Mouse (Mus musculus): Measurements from ENCODE around the gene Olfr159. TPM values are rescaled to one million over a fixed set of nuclear protein-coding genes. Genes with fewer than 3 reads are reported as not detected.

The Olfr159 gene
- total and polyA plus RNA-seq, 2 experiments from 2014 or later = not detected

DNA sequence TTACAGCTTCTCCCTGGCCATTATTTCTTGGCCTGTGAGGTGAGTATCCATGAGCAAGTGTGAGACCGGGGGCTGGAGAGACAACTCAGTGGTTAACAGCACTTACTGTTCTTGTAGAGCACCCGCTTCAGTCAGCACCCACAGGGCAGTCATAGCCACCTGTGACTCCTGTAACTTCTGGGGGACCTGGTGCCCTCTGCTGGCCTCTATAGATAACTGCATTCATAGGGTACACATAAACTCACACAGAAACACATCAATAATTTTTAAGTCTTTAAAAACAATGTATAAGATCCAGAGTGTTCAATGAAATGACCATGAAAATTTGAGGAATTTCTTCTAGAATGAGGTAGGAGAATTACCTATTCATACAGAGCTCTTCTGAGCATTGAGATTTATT, 1.4 kb downstream of the Olfr159 start:
- Histone ChIP-seq H3K27me3 (ENCODE audit: control insufficient read depth, insufficient read depth, low read length) (no peaks in the 10 kb centered on the region), H3K4me2 (ENCODE audit: low read depth, low read length) (no peak overlapping the region), H3K4me1 (ENCODE audit: control insufficient read depth, insufficient read depth) (no peaks in the 10 kb centered on the region), H3K36me3 (replicated peaks; ENCODE audit: control insufficient read depth, insufficient read depth, low read length) (no peaks in the 10 kb centered on the region), H3K9ac (replicated peaks; ENCODE audit: low read depth, low read length) (no peak overlapping the region), H3K27ac (ENCODE audit: low read depth) (no peak overlapping the region), H3K9me3 (replicated peaks; ENCODE audit: control insufficient read depth, low read length) (0 out of 2 replicates have a peak, but pooled peaks cover 4% of the 10 kb centered on the region), H3K4me3 (ENCODE audit: low read depth, low read length) (no peak overlapping the region)
- no peak for DNase-seq (ENCODE audit: low spot score)
- TF ChIP-seq CTCF (IDR thresholded peaks at IDR 0.05; ENCODE audit: low read depth) (no peak), EP300 (IDR thresholded peaks at IDR 0.05; ENCODE audit: low read depth) (no peak)
- ATAC-seq (ENCODE audit: insufficient read depth, low read depth) = no peak
- 98% methylated on average over 2 of the region's 2 CpGs for WGBS

DNA sequence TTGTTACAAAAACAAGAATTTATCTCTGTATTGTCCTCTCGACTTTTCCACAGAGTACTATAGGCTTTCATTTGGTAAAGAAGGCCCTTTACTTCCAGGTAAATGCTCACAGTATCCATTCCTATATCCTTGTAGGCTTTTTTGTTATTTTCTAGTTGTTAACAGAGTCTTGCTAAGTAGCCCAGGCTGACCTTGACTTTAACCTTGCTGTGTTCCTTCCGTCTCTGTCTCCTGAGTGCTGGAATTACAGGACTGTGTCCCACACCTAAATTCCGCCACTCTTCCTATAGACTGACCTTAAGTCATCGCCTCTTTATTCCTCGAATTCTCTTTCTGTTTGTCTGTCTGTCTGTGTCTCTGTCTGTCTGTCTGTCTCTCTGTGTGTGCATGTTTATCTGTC, 2.5 kb downstream of the Olfr159 start:
- Histone ChIP-seq H3K36me3 (replicated peaks; ENCODE audit: control insufficient read depth, insufficient read depth, low read length) (no peaks in the 10 kb centered on the region), H3K4me1 (ENCODE audit: control insufficient read depth, insufficient read depth) (no peaks in the 10 kb centered on the region), H3K4me3 (ENCODE audit: low read depth, low read length) (no peak overlapping the region), H3K27ac (ENCODE audit: low read depth) (no peak overlapping the region), H3K9ac (replicated peaks; ENCODE audit: low read depth, low read length) (no peak overlapping the region), H3K4me2 (ENCODE audit: low read depth, low read length) (no peak overlapping the region), H3K9me3 (replicated peaks; ENCODE audit: control insufficient read depth, low read length) (0 out of 2 replicates have a peak, but pooled peaks cover 4% of the 10 kb centered on the region), H3K27me3 (ENCODE audit: control insufficient read depth, insufficient read depth, low read length) (no peaks in the 10 kb centered on the region)
- 64% methylated on average over 5 of the region's 5 CpGs for WGBS
- DNase-seq (ENCODE audit: low spot score) (no peak), ATAC-seq (ENCODE audit: insufficient read depth, low read depth) (no peak)
- no peak for TF ChIP-seq EP300 (IDR thresholded peaks at IDR 0.05; ENCODE audit: low read depth)
- no peak for TF ChIP-seq CTCF (IDR thresholded peaks at IDR 0.05; ENCODE audit: low read depth)

DNA sequence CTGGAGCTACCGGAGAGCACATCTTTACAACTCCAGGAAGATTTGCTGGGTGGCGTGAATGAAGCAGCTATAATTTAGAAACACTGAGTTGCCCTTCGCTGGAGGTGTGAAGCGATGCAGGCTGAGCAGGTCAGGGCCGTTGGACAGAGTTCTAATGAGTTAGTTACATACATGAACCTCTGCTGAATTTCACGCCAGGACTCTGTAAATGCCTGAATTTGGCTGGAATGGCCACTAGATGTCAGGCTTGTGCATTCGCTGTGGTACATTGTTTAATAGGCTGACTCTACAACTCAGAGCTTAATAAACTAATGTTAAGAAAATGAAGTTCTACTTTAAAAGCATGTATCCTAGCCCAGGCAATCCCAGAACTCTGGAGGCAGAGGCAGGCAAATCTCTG, 7.4 kb downstream of the Olfr159 start:
- Histone ChIP-seq H3K4me2 (ENCODE audit: low read depth, low read length) (no peak overlapping the region), H3K27me3 (ENCODE audit: control insufficient read depth, insufficient read depth, low read length) (no peaks in the 10 kb centered on the region), H3K27ac (ENCODE audit: low read depth) (no peak overlapping the region), H3K4me3 (ENCODE audit: low read depth, low read length) (no peak overlapping the region), H3K4me1 (ENCODE audit: control insufficient read depth, insufficient read depth) (no peaks in the 10 kb centered on the region), H3K36me3 (replicated peaks; ENCODE audit: control insufficient read depth, insufficient read depth, low read length) (no peaks in the 10 kb centered on the region), H3K9me3 (replicated peaks; ENCODE audit: control insufficient read depth, low read length) (no peaks in the 10 kb centered on the region), H3K9ac (replicated peaks; ENCODE audit: low read depth, low read length) (no peak overlapping the region)
- 19% methylated on average over 7 of the region's 7 CpGs for WGBS
- DNase-seq (ENCODE audit: low spot score) = peak; percentile 70
- peak; percentile 55; the same call in 1 of the 2 replicates for ATAC-seq (ENCODE audit: insufficient read depth, low read depth)
- TF ChIP-seq CTCF (IDR thresholded peaks at IDR 0.05; ENCODE audit: low read depth) (peak; percentile 80), EP300 (IDR thresholded peaks at IDR 0.05; ENCODE audit: low read depth) (no peak)

DNA sequence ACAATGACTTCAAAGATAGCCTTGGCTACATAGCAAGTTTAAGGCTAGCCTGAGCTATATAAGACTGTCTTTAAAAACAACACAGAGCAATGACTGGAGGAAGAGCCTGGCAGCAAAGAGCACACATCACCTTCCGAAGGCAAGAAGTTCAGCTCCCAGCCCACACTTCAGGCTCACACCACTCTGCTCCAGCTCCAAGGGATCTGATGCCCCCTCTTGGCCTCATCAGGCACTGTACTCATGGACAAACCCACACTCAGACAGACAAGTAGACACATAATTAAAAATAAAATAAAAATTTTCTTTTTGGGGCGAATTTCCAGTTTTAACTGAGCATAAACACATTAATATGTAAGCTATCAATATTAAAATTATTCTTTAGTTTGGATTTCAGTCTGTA, 9.5 kb downstream of the Olfr159 start:
- Histone ChIP-seq H3K9ac (replicated peaks; ENCODE audit: low read depth, low read length) (no peak overlapping the region), H3K4me2 (ENCODE audit: low read depth, low read length) (no peak overlapping the region), H3K9me3 (replicated peaks; ENCODE audit: control insufficient read depth, low read length) (no peaks in the 10 kb centered on the region), H3K27ac (ENCODE audit: low read depth) (no peak overlapping the region), H3K4me3 (ENCODE audit: low read depth, low read length) (no peak overlapping the region), H3K36me3 (replicated peaks; ENCODE audit: control insufficient read depth, insufficient read depth, low read length) (no peaks in the 10 kb centered on the region), H3K4me1 (ENCODE audit: control insufficient read depth, insufficient read depth) (peaks cover 3% of the 10 kb centered on the region; the same call in 1 of the 2 replicates), H3K27me3 (ENCODE audit: control insufficient read depth, insufficient read depth, low read length) (no peaks in the 10 kb centered on the region)
- TF ChIP-seq CTCF (IDR thresholded peaks at IDR 0.05; ENCODE audit: low read depth) = no peak
- ATAC-seq (ENCODE audit: insufficient read depth, low read depth) (no peak), DNase-seq (ENCODE audit: low spot score) (no peak)
- WGBS = 77% methylated on average over 2 of the region's 2 CpGs

DNA sequence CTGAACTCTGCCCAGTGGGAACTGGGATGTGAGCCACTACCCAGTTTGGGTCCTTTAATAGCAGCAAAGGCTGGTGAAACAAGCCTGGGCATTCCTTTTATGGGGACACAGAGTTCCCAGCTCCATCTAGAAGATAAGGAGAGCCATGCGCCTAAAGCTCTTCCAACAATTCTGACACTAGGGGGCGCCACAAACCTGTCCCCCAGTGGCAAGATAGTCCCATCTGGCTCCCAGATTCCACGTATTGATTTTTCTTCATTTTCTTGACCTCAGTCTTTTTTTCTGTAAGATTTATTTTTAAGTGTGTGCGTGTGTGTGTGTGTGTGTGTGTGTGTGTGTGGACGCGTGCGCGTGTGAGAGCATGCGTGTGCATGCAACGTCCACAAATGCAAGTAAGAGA, 10.3 kb downstream of the Olfr159 start:
- no peak overlapping the region for H3K9ac ChIP-seq (replicated peaks; ENCODE audit: low read depth, low read length)
- H3K4me3 ChIP-seq (ENCODE audit: low read depth, low read length) = no peak overlapping the region
- no peaks in the 10 kb centered on the region for H3K27me3 ChIP-seq (ENCODE audit: control insufficient read depth, insufficient read depth, low read length)
- H3K9me3 ChIP-seq (replicated peaks; ENCODE audit: control insufficient read depth, low read length) = no peaks in the 10 kb centered on the region
- H3K27ac ChIP-seq (ENCODE audit: low read depth) = no peak overlapping the region
- peaks cover 3% of the 10 kb centered on the region; the same call in 1 of the 2 replicates for H3K4me1 ChIP-seq (ENCODE audit: control insufficient read depth, insufficient read depth)
- ATAC-seq (ENCODE audit: insufficient read depth, low read depth) (no peak; the same call in 1 of the 2 replicates), DNase-seq (ENCODE audit: low spot score) (no peak)
- TF ChIP-seq CTCF (IDR thresholded peaks at IDR 0.05; ENCODE audit: low read depth) = peak; percentile 41
- TF ChIP-seq EP300 (IDR thresholded peaks at IDR 0.05; ENCODE audit: low read depth) = no peak
- WGBS = 67% methylated on average over 10 of the region's 10 CpGs
- no peak overlapping the region for H3K4me2 ChIP-seq (ENCODE audit: low read depth, low read length)
- no peaks in the 10 kb centered on the region for H3K36me3 ChIP-seq (replicated peaks; ENCODE audit: control insufficient read depth, insufficient read depth, low read length)
